Mouse (Mus musculus) MEL (cell line): ENCODE results near the gene Xkr7. TPM values are rescaled to one million over a fixed set of nuclear protein-coding genes. Genes with fewer than 3 reads are reported as not detected.

Source experiments
- DNase-seq: peaks from one replicate; pipeline ENCODE4 v3.0.0; 2011; ENCODE audit warnings: low read depth, low spot score
- H3K27ac ChIP-seq: 2 replicates; pipeline ENCODE4 v1.5.1; 2012; ENCODE audit warnings: low read depth, mild to moderate bottlenecking, control low read depth, low read length, moderate library complexity; ENCODE audit not compliant: control insufficient read depth
- H3K27me3 ChIP-seq, 2 experiments: fragments of 150-350 bp in 1 of 2; sonication (generic) in 1 of 2; 2 replicates each; pipeline ENCODE4 v1.6.1; 2012; ENCODE audit warnings: low read length in 2 of 2, mild to moderate bottlenecking in 2 of 2, improper control_type of control experiment in 1 of 2, moderate library complexity in 1 of 2; ENCODE audit not compliant: insufficient read depth in 2 of 2, control insufficient read depth in 1 of 2
- H3K36me3 ChIP-seq, 2 experiments: 2 replicates each; pipeline ENCODE4 v1.6.1; 2012 to 2014; ENCODE audit warnings: low read length in 2 of 2, improper control_type of control experiment in 1 of 2, inconsistent platforms in 1 of 2, mild to moderate bottlenecking in 1 of 2; ENCODE audit not compliant: insufficient read depth in 2 of 2, control insufficient read depth in 1 of 2
- H3K4me1 ChIP-seq, 2 experiments: fragments of 150-350 bp in 1 of 2; sonication (generic) in 1 of 2; 2 replicates each; pipeline ENCODE4 v1.6.1; 2012; ENCODE audit warnings: low read length in 2 of 2, improper control_type of control experiment in 1 of 2, mild to moderate bottlenecking in 1 of 2; ENCODE audit not compliant: insufficient read depth in 2 of 2, control insufficient read depth in 1 of 2
- H3K4me3 ChIP-seq, 2 experiments: fragments of 150-350 bp in 1 of 2; sonication (generic) in 1 of 2; 2 replicates each; pipeline ENCODE4 v1.5.1; 2012; ENCODE audit warnings: low read depth in 2 of 2, low read length in 2 of 2, mild to moderate bottlenecking in 2 of 2, moderate library complexity in 2 of 2, control low read depth in 1 of 2, improper control_type of control experiment in 1 of 2; ENCODE audit not compliant: control insufficient read depth in 1 of 2, insufficient read depth in 1 of 2
- H3K79me2 ChIP-seq: 2 replicates; pipeline ENCODE4 v1.6.1; 2012; ENCODE audit warnings: mild to moderate bottlenecking, low read length, moderate library complexity; ENCODE audit not compliant: control insufficient read depth, poor library complexity, insufficient read depth
- H3K9ac ChIP-seq: 2 replicates; pipeline ENCODE4 v1.6.1; 2012; ENCODE audit warnings: low read depth, mild to moderate bottlenecking, control low read depth, low read length, moderate library complexity; ENCODE audit not compliant: control insufficient read depth, poor library complexity, severe bottlenecking
- H3K9me3 ChIP-seq: fragments of 150-350 bp; sonication (generic); replicated peaks from 2 replicates; pipeline ENCODE4 v1.6.1; 2012; ENCODE audit warnings: mild to moderate bottlenecking, low read length, improper control_type of control experiment, moderate library complexity; ENCODE audit not compliant: insufficient read depth
- BHLHE40 ChIP-seq: IDR thresholded peaks from 2 replicates; pipeline ENCODE4 v1.6.1; 2012; ENCODE audit warnings: low read depth, mild to moderate bottlenecking, inconsistent platforms, low read length, improper control_type of control experiment, borderline replicate concordance
- CTCF ChIP-seq, 3 experiments: IDR thresholded peaks in 2 of 3; conservative IDR thresholded peaks in 1 of 3; 2 replicates each; pipeline ENCODE4 v1.5.1; 2011 to 2012; ENCODE audit warnings: low read length in 3 of 3, low read depth in 2 of 3, mild to moderate bottlenecking in 2 of 3, improper control_type of control experiment in 1 of 3, inconsistent platforms in 1 of 3, mixed read lengths in 1 of 3, moderate library complexity in 1 of 3; ENCODE audit not compliant: control insufficient read depth in 1 of 3, insufficient read depth in 1 of 3, poor library complexity in 1 of 3, severe bottlenecking in 1 of 3
- E2F4 ChIP-seq: IDR thresholded peaks from 2 replicates; pipeline ENCODE4 v1.6.1; 2011; ENCODE audit warnings: low read depth, low read length, improper control_type of control experiment, borderline replicate concordance
- EP300 ChIP-seq, 2 experiments: IDR thresholded peaks; 2 replicates each; pipeline ENCODE4 v1.6.1; 2011; ENCODE audit warnings: improper control_type of control experiment in 2 of 2, low read length in 2 of 2, low read depth in 1 of 2, mild to moderate bottlenecking in 1 of 2
- GATA1 ChIP-seq: IDR thresholded peaks from 2 replicates; pipeline ENCODE4 v1.6.1; 2011; ENCODE audit warnings: low read depth, low read length, improper control_type of control experiment
- JUND ChIP-seq: IDR thresholded peaks from 2 replicates; pipeline ENCODE4 v1.6.1; 2011; ENCODE audit warnings: low read depth, mild to moderate bottlenecking, improper control_type of control experiment, low read length
- KAT2A ChIP-seq: conservative IDR thresholded peaks from 2 replicates; pipeline ENCODE4 v1.6.1; 2012; ENCODE audit warnings: low read depth, low read length, improper control_type of control experiment, inconsistent platforms
- MAFK ChIP-seq: IDR thresholded peaks from 2 replicates; pipeline ENCODE4 v1.6.1; 2011; ENCODE audit warnings: low read depth, mild to moderate bottlenecking, low read length, improper control_type of control experiment, borderline replicate concordance
- MAX ChIP-seq: IDR thresholded peaks from 2 replicates; pipeline ENCODE4 v1.6.1; 2011; ENCODE audit warnings: low read length, improper control_type of control experiment
- MXI1 ChIP-seq: IDR thresholded peaks from 2 replicates; pipeline ENCODE4 v1.6.1; 2011; ENCODE audit warnings: mild to moderate bottlenecking, low read depth, low read length, improper control_type of control experiment
- MYB ChIP-seq: IDR thresholded peaks from 2 replicates; pipeline ENCODE4 v1.6.1; 2011; ENCODE audit warnings: mild to moderate bottlenecking, low read depth, low read length, improper control_type of control experiment
- MYC ChIP-seq: IDR thresholded peaks from 2 replicates; pipeline ENCODE4 v1.6.1; 2011; ENCODE audit warnings: low read depth, mild to moderate bottlenecking, low read length, improper control_type of control experiment, moderate library complexity
- NELFE ChIP-seq: IDR thresholded peaks from 2 replicates; pipeline ENCODE4 v1.6.1; 2011; ENCODE audit warnings: low read depth, low read length, improper control_type of control experiment
- NRF1 ChIP-seq: IDR thresholded peaks from 2 replicates; pipeline ENCODE4 v1.6.1; 2014; ENCODE audit warnings: low read depth, mild to moderate bottlenecking, inconsistent platforms, low read length, improper control_type of control experiment, moderate library complexity; ENCODE audit not compliant: poor library complexity, insufficient read depth, severe bottlenecking
- POLR2A ChIP-seq, 2 experiments: IDR thresholded peaks; 2 replicates each; pipeline ENCODE4 v1.6.1; 2011 to 2012; ENCODE audit warnings: low read length in 2 of 2, mild to moderate bottlenecking in 2 of 2, control low read depth in 1 of 2, improper control_type of control experiment in 1 of 2, low read depth in 1 of 2, moderate library complexity in 1 of 2; ENCODE audit not compliant: control insufficient read depth in 1 of 2, insufficient read depth in 1 of 2, poor library complexity in 1 of 2
- POLR2AphosphoS2 ChIP-seq: IDR thresholded peaks from 2 replicates; pipeline ENCODE4 v1.6.1; 2011; ENCODE audit warnings: low read length, improper control_type of control experiment
- RAD21 ChIP-seq: IDR thresholded peaks from 2 replicates; pipeline ENCODE4 v1.6.1; 2011; ENCODE audit warnings: mild to moderate bottlenecking, low read depth, low read length, improper control_type of control experiment
- SMC3 ChIP-seq: IDR thresholded peaks from 2 replicates; pipeline ENCODE4 v1.6.1; 2011; ENCODE audit warnings: low read depth, low read length, improper control_type of control experiment
- TAL1 ChIP-seq: IDR thresholded peaks from 2 replicates; pipeline ENCODE4 v1.6.1; 2012; ENCODE audit warnings: mild to moderate bottlenecking, inconsistent platforms, low read length, moderate library complexity, mixed read lengths
- TBP ChIP-seq: IDR thresholded peaks from 2 replicates; pipeline ENCODE4 v1.8.0; 2011; ENCODE audit warnings: low read depth, low read length, improper control_type of control experiment
- USF1 ChIP-seq: IDR thresholded peaks from 2 replicates; pipeline ENCODE4 v1.6.1; 2014; ENCODE audit warnings: low read depth, mild to moderate bottlenecking, inconsistent platforms, low read length, improper control_type of control experiment, moderate library complexity
- USF2 ChIP-seq, 2 experiments: IDR thresholded peaks; 2 replicates each; pipeline ENCODE4 v1.6.1; 2011 to 2012; ENCODE audit warnings: improper control_type of control experiment in 2 of 2, low read length in 2 of 2, borderline replicate concordance in 1 of 2, inconsistent platforms in 1 of 2, low read depth in 1 of 2, mild to moderate bottlenecking in 1 of 2; ENCODE audit not compliant: insufficient read depth in 1 of 2
- ZC3H11A ChIP-seq: IDR thresholded peaks from 2 replicates; pipeline ENCODE4 v1.6.1; 2012; ENCODE audit warnings: low read depth, mild to moderate bottlenecking, inconsistent platforms, low read length, improper control_type of control experiment
- polyA plus RNA-seq, 2 experiments: library from polyadenylated mRNA; stranded (reverse) in 1 of 2; unstranded in 1 of 2; fragments of >175 nt in 1 of 2; fragments of >200 nt in 1 of 2; gene quantifications; 2 replicates each; pipeline versions ENCODE4 v1.2.1 to v1.2.4; 2012; ENCODE audit warnings: low replicate concordance in 2 of 2, low read depth in 1 of 2; ENCODE audit not compliant: insufficient read length in 2 of 2, insufficient read depth in 1 of 2, missing spikeins in 1 of 2
- total RNA-seq: library from RNA; depleted of rRNA; stranded (reverse); fragments of 300-350 nt; gene quantifications from 2 replicates; pipeline ENCODE4 v1.2.3, GENCODE M21; 2012

Xkr7 gene
- total and polyA plus RNA-seq, 3 experiments: not detected

DNA sequence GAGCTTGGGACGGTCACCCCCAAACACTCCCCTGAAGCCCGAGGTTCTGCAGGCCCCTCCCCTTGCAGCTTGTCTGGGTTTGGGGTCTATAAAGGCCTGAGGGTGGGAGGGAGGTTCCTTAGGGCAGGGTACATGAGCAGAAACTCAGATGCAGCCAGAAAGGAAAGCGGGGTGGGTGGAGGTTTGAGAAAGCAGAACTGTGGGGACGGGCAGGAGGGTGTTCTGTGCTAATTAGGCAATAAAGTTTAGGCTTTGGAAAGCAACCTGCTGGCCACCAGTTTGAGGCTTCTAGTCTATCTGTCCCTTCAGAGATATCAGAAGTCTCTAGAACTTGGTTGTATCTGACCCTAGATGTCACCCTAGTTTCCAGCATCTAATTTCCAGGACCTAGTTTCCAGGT, 26.7 kb downstream of the Xkr7 start:
- TF ChIP-seq NELFE (no peak), JUND (no peak), TBP (no peak), MAFK (no peak), CTCF (IDR thresholded peaks at IDR 0.05 in 2 of 3, conservative IDR thresholded peaks at IDR 0.05 in 1 of 3; ENCODE audit: control insufficient read depth in 1 of 3, insufficient read depth in 1 of 3, low read depth in 2 of 3, low read length in 3 of 3, poor library complexity in 1 of 3, severe bottlenecking in 1 of 3) (no peak), USF1 (no peak), USF2 (IDR thresholded peaks at IDR 0.05; ENCODE audit: borderline replicate concordance in 1 of 2, insufficient read depth in 1 of 2, low read depth in 1 of 2, low read length in 2 of 2) (no peak), MXI1 (no peak), BHLHE40 (no peak), NRF1 (no peak), EP300 (IDR thresholded peaks at IDR 0.05; ENCODE audit: low read depth in 1 of 2, low read length in 2 of 2) (no peak), POLR2A (IDR thresholded peaks at IDR 0.05; ENCODE audit: control insufficient read depth in 1 of 2, insufficient read depth in 1 of 2, low read depth in 1 of 2, low read length in 2 of 2, poor library complexity in 1 of 2) (no peak), ZC3H11A (no peak), GATA1 (no peak), MYC (no peak), POLR2AphosphoS2 (no peak), SMC3 (no peak)
- Histone ChIP-seq H3K9me3 (no peaks in the 10 kb centered on the region), H3K36me3 (no peaks in the 10 kb centered on the region), H3K9ac (no peak overlapping the region), H3K4me3 (no peak overlapping the region), H3K79me2 (no peaks in the 10 kb centered on the region), H3K27ac (no peak overlapping the region), H3K27me3 (peaks cover 10 to 19% of the 10 kb centered on the region in 2 experiments), H3K4me1 (no peaks in the 10 kb centered on the region)
- DNase-seq: no peak

DNA sequence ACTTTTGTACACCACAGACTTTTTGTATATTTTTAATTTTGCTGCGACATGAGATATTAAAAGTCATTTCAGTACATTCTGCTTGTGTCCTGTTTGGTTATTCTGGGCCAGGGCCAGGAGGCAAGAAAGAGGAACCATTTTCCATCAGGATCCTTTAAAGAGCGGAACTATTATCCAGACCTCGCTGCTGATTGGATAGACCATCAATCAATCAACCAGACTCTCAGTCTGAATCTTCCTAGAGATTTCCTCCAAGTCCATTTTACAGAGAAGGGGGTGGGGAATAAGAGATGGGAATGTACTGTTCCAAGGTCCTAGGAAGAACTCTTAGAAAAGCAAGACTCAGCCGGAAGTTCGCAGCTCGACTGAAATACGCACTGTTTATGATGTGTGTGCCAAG, 28.6 kb downstream of the Xkr7 start:
- TF ChIP-seq E2F4 (no peak), MAX (no peak), RAD21 (no peak), TAL1 (no peak), TBP (no peak), POLR2A (IDR thresholded peaks at IDR 0.05; ENCODE audit: control insufficient read depth in 1 of 2, insufficient read depth in 1 of 2, low read depth in 1 of 2, low read length in 2 of 2, poor library complexity in 1 of 2) (no peak), MYB (no peak), KAT2A (no peak)
- TF ChIP-seq, all 39 proteins: peak for 0
- Histone ChIP-seq H3K36me3 (no peaks in the 10 kb centered on the region; a peak in 1 of 4 replicates), H3K4me1 (peaks cover 0 to 10% of the 10 kb centered on the region in 2 experiments; a peak in 2 of 4 replicates), H3K27ac (no peak overlapping the region), H3K4me3 (no peak overlapping the region), H3K9ac (no peak overlapping the region), H3K27me3 (peaks cover 10 to 19% of the 10 kb centered on the region in 2 experiments), H3K9me3 (no peaks in the 10 kb centered on the region), H3K79me2 (no peaks in the 10 kb centered on the region)
- no peak for DNase-seq
